Mouse (Mus musculus): ENCODE measurements around the gene Mecom. TPM values are rescaled to one million over a fixed set of nuclear protein-coding genes. Genes with fewer than 3 reads are reported as not detected.
A peak's percentile ranks its signal among the peaks of the same experiment; 100 is the strongest.

Gene Mecom
- polyA plus RNA-seq, 1 experiment from 2014 or later = 77.5 TPM

GRCm38 (mm10) chr3:30254451-30254850, 293.4 kb downstream of the Mecom start:
- Histone ChIP-seq H3K4me1 (ENCODE audit: insufficient read depth) (peaks cover 13% of the 10 kb centered on the region), H3K9ac (no peak overlapping the region), H3K27me3 (ENCODE audit: insufficient read depth, low read length) (no peaks in the 10 kb centered on the region), H3K9me3 (ENCODE audit: low read depth, low read length) (no peaks in the 10 kb centered on the region), H3K4me3 (ENCODE audit: low read depth, low read length) (no peak overlapping the region), H3K36me3 (ENCODE audit: insufficient read depth) (no peaks in the 10 kb centered on the region), H3K4me2 (no peak overlapping the region), H3K27ac (ENCODE audit: low read depth) (no peak overlapping the region)
- ATAC-seq (ENCODE audit: insufficient read depth) (no peak), DNase-seq (no peak)
- 32% methylated on average over 7 of the region's 7 CpGs for WGBS
- TF ChIP-seq CTCF (IDR thresholded peaks at IDR 0.05; ENCODE audit: low read depth) = no peak

GRCm38 (mm10) chr3:30253714-30254113, 294.1 kb downstream of the Mecom start:
- Histone ChIP-seq H3K4me2 (no peak overlapping the region), H3K9ac (no peak overlapping the region), H3K36me3 (ENCODE audit: insufficient read depth) (no peaks in the 10 kb centered on the region), H3K27me3 (ENCODE audit: insufficient read depth, low read length) (no peaks in the 10 kb centered on the region), H3K27ac (ENCODE audit: low read depth) (no peak overlapping the region), H3K9me3 (ENCODE audit: low read depth, low read length) (no peaks in the 10 kb centered on the region), H3K4me1 (ENCODE audit: insufficient read depth) (peaks cover 15% of the 10 kb centered on the region), H3K4me3 (ENCODE audit: low read depth, low read length) (no peak overlapping the region)
- TF ChIP-seq CTCF (IDR thresholded peaks at IDR 0.05; ENCODE audit: low read depth) = no peak
- WGBS = 55% methylated on average over 5 of the region's 5 CpGs
- DNase-seq (no peak), ATAC-seq (ENCODE audit: insufficient read depth) (no peak)

- DNase-seq (peak; percentile 74), ATAC-seq (ENCODE audit: insufficient read depth) (0 out of 2 replicates have a peak, but pooled peaks have one; percentile 26)
- H3K9ac ChIP-seq = no peak overlapping the region
- H3K4me1 ChIP-seq (ENCODE audit: insufficient read depth) = peaks cover 31% of the 10 kb centered on the region
- H3K9me3 ChIP-seq (ENCODE audit: low read depth, low read length) = no peaks in the 10 kb centered on the region
- no peak overlapping the region for H3K4me3 ChIP-seq (ENCODE audit: low read depth, low read length)
- H3K27ac ChIP-seq (ENCODE audit: low read depth) = no peak overlapping the region
- no peak overlapping the region for H3K4me2 ChIP-seq
- H3K27me3 ChIP-seq (ENCODE audit: insufficient read depth, low read length) = no peaks in the 10 kb centered on the region
- no peak for TF ChIP-seq CTCF (IDR thresholded peaks at IDR 0.05; ENCODE audit: low read depth)
- WGBS = 68% methylated on average over 4 of the region's 4 CpGs
- H3K36me3 ChIP-seq (ENCODE audit: insufficient read depth) = no peaks in the 10 kb centered on the region
Observed at GRCm38 (mm10) chr3:30248656-30249384, 299.0 kb downstream of the Mecom start.

- ATAC-seq (ENCODE audit: insufficient read depth) (no peak), DNase-seq (peak; percentile 34)
- peaks cover 33% of the 10 kb centered on the region for H3K4me1 ChIP-seq (ENCODE audit: insufficient read depth)
- TF ChIP-seq CTCF (IDR thresholded peaks at IDR 0.05; ENCODE audit: low read depth) = no peak
- H3K4me3 ChIP-seq (ENCODE audit: low read depth, low read length) = no peak overlapping the region
- H3K27me3 ChIP-seq (ENCODE audit: insufficient read depth, low read length) = no peaks in the 10 kb centered on the region
- H3K36me3 ChIP-seq (ENCODE audit: insufficient read depth) = no peaks in the 10 kb centered on the region
- 0 out of 2 replicates have a peak overlapping the region, but pooled peaks have one; percentile 8 for H3K4me2 ChIP-seq
- H3K27ac ChIP-seq (ENCODE audit: low read depth) = peak overlapping the region; percentile 82
- H3K9ac ChIP-seq = no peak overlapping the region
- WGBS = 73% methylated on average over 5 of the region's 5 CpGs
- H3K9me3 ChIP-seq (ENCODE audit: low read depth, low read length) = no peaks in the 10 kb centered on the region
Observed at GRCm38 (mm10) chr3:30247256-30247655, 300.6 kb downstream of the Mecom start.

- Histone ChIP-seq H3K4me1 (ENCODE audit: insufficient read depth) (peaks cover 33% of the 10 kb centered on the region), H3K4me3 (ENCODE audit: low read depth, low read length) (no peak overlapping the region), H3K9ac (no peak overlapping the region), H3K27ac (ENCODE audit: low read depth) (peak overlapping the region; percentile 82), H3K27me3 (ENCODE audit: insufficient read depth, low read length) (no peaks in the 10 kb centered on the region), H3K9me3 (ENCODE audit: low read depth, low read length) (no peaks in the 10 kb centered on the region), H3K36me3 (ENCODE audit: insufficient read depth) (no peaks in the 10 kb centered on the region), H3K4me2 (0 out of 2 replicates have a peak overlapping the region, but pooled peaks have one; percentile 21)
- 44% methylated on average over 12 of the region's 12 CpGs for WGBS
- TF ChIP-seq CTCF (IDR thresholded peaks at IDR 0.05; ENCODE audit: low read depth) = peak; percentile 45; the same call in 1 of the 2 replicates
- ATAC-seq (ENCODE audit: insufficient read depth) = peak; percentile 74
- peak; percentile 74 for DNase-seq
Observed at GRCm38 (mm10) chr3:30246431-30247041, 301.3 kb downstream of the Mecom start.

- H3K36me3 ChIP-seq (ENCODE audit: insufficient read depth) = no peaks in the 10 kb centered on the region
- DNase-seq (peak; percentile 44), ATAC-seq (ENCODE audit: insufficient read depth) (peak; percentile 66)
- no peak for TF ChIP-seq CTCF (IDR thresholded peaks at IDR 0.05; ENCODE audit: low read depth)
- 35% methylated on average over 5 of the region's 5 CpGs for WGBS
- H3K9ac ChIP-seq = no peak overlapping the region
- peaks cover 33% of the 10 kb centered on the region for H3K4me1 ChIP-seq (ENCODE audit: insufficient read depth)
- H3K27ac ChIP-seq (ENCODE audit: low read depth) = peak overlapping the region; percentile 82
- no peaks in the 10 kb centered on the region for H3K9me3 ChIP-seq (ENCODE audit: low read depth, low read length)
- 0 out of 2 replicates have a peak overlapping the region, but pooled peaks have one; percentile 21 for H3K4me2 ChIP-seq
- H3K4me3 ChIP-seq (ENCODE audit: low read depth, low read length) = no peak overlapping the region
- no peaks in the 10 kb centered on the region for H3K27me3 ChIP-seq (ENCODE audit: insufficient read depth, low read length)
Observed at GRCm38 (mm10) chr3:30245950-30246349, 301.9 kb downstream of the Mecom start.

GRCm38 (mm10) chr3:30244401-30244871, 303.4 kb downstream of the Mecom start:
- DNase-seq = peak; percentile 44
- H3K4me3 ChIP-seq (ENCODE audit: low read depth, low read length) = no peak overlapping the region
- no peak overlapping the region; the same call in 1 of the 2 replicates for H3K9ac ChIP-seq
- 0 out of 2 replicates have a peak, but pooled peaks have one; percentile 16 for ATAC-seq (ENCODE audit: insufficient read depth)
- no peaks in the 10 kb centered on the region for H3K9me3 ChIP-seq (ENCODE audit: low read depth, low read length)
- peaks cover 33% of the 10 kb centered on the region for H3K4me1 ChIP-seq (ENCODE audit: insufficient read depth)
- peak overlapping the region; percentile 82 for H3K27ac ChIP-seq (ENCODE audit: low read depth)
- H3K4me2 ChIP-seq = no peak overlapping the region
- no peaks in the 10 kb centered on the region for H3K36me3 ChIP-seq (ENCODE audit: insufficient read depth)
- TF ChIP-seq CTCF (IDR thresholded peaks at IDR 0.05; ENCODE audit: low read depth) = no peak
- 14% methylated on average over 7 of the region's 7 CpGs for WGBS
- no peaks in the 10 kb centered on the region for H3K27me3 ChIP-seq (ENCODE audit: insufficient read depth, low read length)
